Mouse (Mus musculus): ENCODE measurements around the gene Sdc3.

- TF ChIP-seq CTCF (IDR thresholded peaks at IDR 0.05; ENCODE audit: extremely low read depth, insufficient read length, insufficient replicate concordance, low read depth, low read length) (no peak), POLR2A (IDR thresholded peaks at IDR 0.05; ENCODE audit: low read depth, low read length) (no peak)
Observed at GRCm38 (mm10) chr4:130801624-130802329, 9.4 kb downstream of the Sdc3 start.
